Mouse (Mus musculus) midbrain, embryonic 15.5 days (tissue): ENCODE measurements around the gene Kif15. TPM values are rescaled to one million over a fixed set of nuclear protein-coding genes. Genes with fewer than 3 reads are reported as not detected.

ENCODE experiments used
- ATAC-seq: fragments of 200-750 bp; cut with Nextera tagmentation; replicated peaks from 2 replicates; pipeline ENCODE4 v1.8.0; 2017; ENCODE audit warnings: moderate TSS enrichment
- H3K27ac ChIP-seq: fragments of 300-500 bp; sonication (generic); 2 replicates; pipeline ENCODE4 v1.5.1; 2015; ENCODE audit warnings: mild to moderate bottlenecking, inconsistent platforms
- H3K27me3 ChIP-seq: fragments of 300-500 bp; sonication (generic); replicated peaks from 2 replicates; pipeline ENCODE4 v1.6.1; 2015; ENCODE audit warnings: inconsistent platforms
- H3K36me3 ChIP-seq: fragments of 300-500 bp; sonication (generic); replicated peaks from 2 replicates; pipeline ENCODE4 v1.6.1; 2015; ENCODE audit warnings: inconsistent platforms
- H3K4me1 ChIP-seq: fragments of 300-500 bp; sonication (generic); 2 replicates; pipeline ENCODE4 v1.6.1; 2015; ENCODE audit warnings: inconsistent platforms
- H3K4me2 ChIP-seq: fragments of 300-500 bp; sonication (generic); 2 replicates; pipeline ENCODE4 v1.6.1; 2015; ENCODE audit warnings: inconsistent platforms, mild to moderate bottlenecking, moderate library complexity
- H3K4me3 ChIP-seq: fragments of 300-500 bp; sonication (generic); 2 replicates; pipeline ENCODE4 v1.5.1; 2015; ENCODE audit warnings: mild to moderate bottlenecking, inconsistent platforms
- H3K9ac ChIP-seq: fragments of 300-500 bp; sonication (generic); 2 replicates; pipeline ENCODE4 v1.6.1; 2015; ENCODE audit warnings: mild to moderate bottlenecking, inconsistent platforms
- H3K9me3 ChIP-seq: fragments of 300-500 bp; sonication (generic); 2 replicates; pipeline ENCODE4 v1.6.1; 2016; ENCODE audit warnings: inconsistent platforms
- whole genome bisulfite sequencing: fragments of 180-500 bp; shearing (Covaris S2); methylation state at CpG from one replicate; pipeline ENCODE4 v1.1.7; 2015; ENCODE audit warnings: mixed read lengths; 5-methylcytosine and 5-hydroxymethylcytosine counted together
- polyA plus RNA-seq: library from polyadenylated mRNA; unstranded; fragments of >200 nt; fragmentation: Nextera tagmentation; extraction: Ambion mirVana; gene quantifications from 2 replicates; pipeline ENCODE4 v1.2.1, GENCODE M21; 2015

Gene Kif15
- 9.8 and 12.1 TPM in 2 replicates for polyA plus RNA-seq

DNA sequence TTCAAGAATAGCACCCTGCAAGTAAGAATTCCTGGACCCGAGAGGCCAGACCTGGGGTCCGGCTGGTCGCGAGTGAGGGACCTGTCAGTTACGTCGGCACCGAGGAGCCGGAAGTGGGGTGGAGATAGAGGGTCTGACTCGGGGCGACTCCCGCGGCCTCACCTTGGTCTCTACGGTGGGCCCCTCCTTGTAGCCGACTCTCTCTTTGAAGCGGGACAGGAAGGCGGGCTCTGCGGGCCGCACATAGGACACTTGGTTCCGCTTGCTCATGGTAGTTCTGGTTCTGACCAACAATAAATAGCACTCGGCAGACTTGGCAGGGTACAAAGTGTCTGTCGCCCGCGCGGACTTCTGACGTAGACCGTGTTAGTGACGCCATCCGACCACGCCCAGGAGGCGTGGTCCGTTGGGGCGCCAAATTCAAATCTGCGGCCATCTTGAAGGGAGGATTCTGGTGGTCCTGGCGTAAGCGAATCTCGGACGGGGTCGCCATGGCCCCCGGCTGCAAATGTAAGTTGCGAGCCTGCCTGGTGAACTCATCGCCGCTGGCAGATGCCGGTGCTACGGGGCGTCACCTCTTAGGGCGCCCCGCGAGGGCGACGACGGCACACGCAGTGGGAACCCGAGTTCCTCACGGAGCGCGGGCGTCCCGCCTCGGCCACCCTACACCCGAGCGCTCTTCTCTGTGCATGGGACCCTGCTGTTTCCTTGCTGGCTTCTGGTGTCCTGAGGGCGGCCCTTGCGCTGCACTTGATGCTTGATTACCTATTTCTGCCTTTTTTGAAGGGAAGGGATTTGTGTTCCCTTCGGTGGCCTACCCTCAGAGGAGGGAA, at the start of gene Kif15, which contains the start of gene 1110059G10Rik:
Gene Kif15, plus strand, starts transcription at position 404 of the 833 bp plus-strand sequence.
Gene 1110059G10Rik, minus strand, starts transcription at position 358 of the 833 bp plus-strand sequence.
- Histone ChIP-seq H3K9me3 (no peaks in the 10 kb centered on the region), H3K36me3 (peaks cover 11% of the 10 kb centered on the region; the same call in 1 of the 2 replicates), H3K4me1 (peaks cover 13% of the 10 kb centered on the region), H3K4me2 (peak within 1 kb of the TSS; percentile 96), H3K4me3 (peak within 1 kb of the TSS; percentile 77), H3K27me3 (no peaks in the 10 kb centered on the region), H3K9ac (peak within 1 kb of the TSS; percentile 64), H3K27ac (peak within 1 kb of the TSS; percentile 81)
- ATAC-seq, result peak; percentile 98
- under 1% methylated on average over 64 of the region's 64 CpGs for WGBS

DNA sequence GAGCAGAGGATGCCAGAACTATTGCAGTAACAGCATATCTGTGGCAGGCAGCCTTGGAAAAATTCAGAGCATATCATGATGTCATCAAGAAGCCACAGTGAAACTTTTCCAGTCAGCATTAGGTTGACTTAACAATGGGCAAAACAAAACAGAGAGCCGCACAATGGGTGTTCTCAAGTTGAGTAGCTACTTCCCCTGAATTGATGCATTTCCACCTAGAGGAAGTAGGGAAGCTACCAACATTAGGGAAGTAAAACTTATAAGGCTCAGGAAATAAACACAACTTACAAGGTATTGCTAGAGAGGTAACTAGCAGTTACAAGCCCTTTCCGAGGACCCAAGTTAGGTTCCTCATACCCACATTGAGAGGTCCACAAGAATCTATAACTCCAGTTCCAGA, 49.8 kb upstream of the Kif15 start:
- ATAC-seq, result no peak
- WGBS, result 92% methylated on average over 2 of the region's 2 CpGs
- H3K27me3 ChIP-seq, result no peaks in the 10 kb centered on the region

DNA sequence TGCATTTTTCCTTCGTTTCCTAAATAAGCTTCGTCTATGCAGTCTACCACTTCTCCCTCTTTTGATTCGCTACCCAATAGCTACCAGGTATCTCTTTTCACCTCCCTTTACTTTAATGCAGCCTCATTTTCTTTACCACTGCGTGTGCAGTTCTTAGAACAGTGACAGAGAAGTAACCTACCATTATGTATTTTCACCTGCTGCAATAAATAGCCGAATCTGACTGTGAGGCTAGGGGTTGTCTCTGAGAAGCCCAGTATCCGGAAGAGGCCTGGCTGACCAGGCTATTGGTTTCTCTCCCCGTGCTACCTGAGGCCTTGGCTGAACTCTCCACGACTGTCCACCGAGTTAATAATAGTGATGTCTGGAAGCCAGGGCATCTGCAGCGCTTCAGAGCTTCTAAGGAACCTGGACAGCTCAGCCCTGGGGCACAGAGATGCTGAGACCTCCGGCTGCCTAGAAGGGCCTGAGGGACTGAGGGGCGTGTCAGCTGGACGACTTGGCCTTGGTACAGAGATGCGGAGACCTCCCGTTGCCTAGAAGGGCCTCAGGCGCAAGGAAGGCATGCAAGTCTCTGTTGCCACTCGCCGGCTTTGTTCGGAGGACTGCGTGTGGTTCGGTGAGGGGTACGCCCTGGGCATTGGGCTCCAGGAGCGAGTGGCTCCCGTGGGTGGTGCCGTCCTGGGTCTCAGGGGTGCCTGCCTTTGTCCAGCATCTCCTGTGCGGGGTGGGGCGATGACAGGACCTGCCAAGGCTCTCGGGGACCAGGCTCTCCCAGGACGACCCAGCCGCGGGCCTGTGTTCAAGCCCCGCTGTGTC, 47.9 kb upstream of the Kif15 start:
- peak; percentile 99 for ATAC-seq
- peak overlapping the region; percentile 75 for H3K4me2 ChIP-seq
- H3K27me3 ChIP-seq, result no peaks in the 10 kb centered on the region
- H3K4me3 ChIP-seq, result peak overlapping the region; percentile 52
- H3K9ac ChIP-seq, result peak overlapping the region; percentile 67
- peaks cover 20% of the 10 kb centered on the region for H3K4me1 ChIP-seq
- WGBS, result 12% methylated on average over 32 of the region's 32 CpGs
- peaks cover 3% of the 10 kb centered on the region for H3K36me3 ChIP-seq
- H3K9me3 ChIP-seq, result no peaks in the 10 kb centered on the region
- peak overlapping the region; percentile 72 for H3K27ac ChIP-seq

More for the DNA sequence above, 49.8 kb upstream of the Kif15 start:
- Histone ChIP-seq H3K4me1 (peaks cover 20% of the 10 kb centered on the region), H3K27ac (no peak overlapping the region), H3K9ac (no peak overlapping the region), H3K9me3 (no peaks in the 10 kb centered on the region), H3K4me2 (no peak overlapping the region), H3K4me3 (no peak overlapping the region), H3K36me3 (peaks cover 11% of the 10 kb centered on the region)

DNA sequence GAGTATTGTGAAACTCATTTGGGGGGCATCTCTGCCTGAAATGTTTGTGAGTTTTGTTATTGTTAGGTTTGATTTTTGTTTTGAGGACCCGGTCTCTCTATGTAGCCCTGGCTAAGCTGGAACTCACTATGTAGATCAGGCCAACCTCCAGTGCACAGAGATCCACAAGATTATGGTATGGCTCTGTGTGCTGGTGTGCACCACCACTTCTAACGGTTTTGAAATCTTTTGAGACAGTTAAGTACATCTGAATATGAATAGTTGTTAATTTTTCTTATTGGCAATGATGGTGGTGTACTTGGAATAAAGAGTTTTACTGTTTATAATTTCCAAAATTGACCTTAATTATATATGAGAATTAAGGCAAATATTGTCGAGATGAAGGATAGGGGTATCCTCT, 28.4 kb upstream of the Kif15 start:
- Histone ChIP-seq H3K9me3 (no peaks in the 10 kb centered on the region), H3K27ac (peak overlapping the region; percentile 82), H3K27me3 (no peaks in the 10 kb centered on the region), H3K9ac (peak overlapping the region; percentile 82; the same call in 1 of the 2 replicates), H3K4me2 (peak overlapping the region; percentile 62), H3K4me1 (peaks cover 8% of the 10 kb centered on the region), H3K36me3 (peaks cover 23% of the 10 kb centered on the region), H3K4me3 (peak overlapping the region; percentile 65)
- 18% methylated on average over 3 of the region's 3 CpGs for WGBS
- peak; percentile 57; the same call in 1 of the 2 replicates for ATAC-seq

DNA sequence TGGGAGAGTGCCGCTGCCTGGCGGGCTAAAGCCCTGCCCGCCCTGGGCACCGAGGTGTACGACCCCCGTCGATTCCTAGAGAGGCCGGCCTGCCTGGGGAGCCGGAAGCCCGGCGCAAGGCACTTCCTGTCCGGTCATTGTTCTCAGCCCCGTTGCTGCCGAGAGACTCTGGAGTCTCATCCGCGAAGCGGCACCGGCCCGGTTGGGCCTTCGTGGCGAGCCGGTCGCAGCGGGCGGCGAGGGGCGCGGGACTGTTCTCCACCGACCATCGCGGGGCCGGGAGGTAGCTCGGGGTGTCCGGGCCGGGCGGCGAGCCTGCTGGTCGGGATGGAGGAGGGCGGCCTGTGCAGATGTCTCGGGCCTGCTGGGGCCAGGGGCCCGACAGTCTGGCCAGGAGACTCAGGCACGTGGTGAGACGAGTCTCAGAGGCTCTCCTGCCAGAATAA, 27.9 kb upstream of the Kif15 start, which contains the start of gene Zfp105:
Gene Zfp105, plus strand, starts transcription at position 137 of the 446 bp plus-strand sequence.
- Histone ChIP-seq H3K27me3 (no peaks in the 10 kb centered on the region), H3K4me2 (peak within 1 kb of the TSS; percentile 62), H3K36me3 (peaks cover 28% of the 10 kb centered on the region), H3K9ac (peak within 1 kb of the TSS; percentile 82), H3K4me3 (peak within 1 kb of the TSS; percentile 65), H3K4me1 (peaks cover 8% of the 10 kb centered on the region), H3K9me3 (no peaks in the 10 kb centered on the region), H3K27ac (peak within 1 kb of the TSS; percentile 82)
- ATAC-seq, result peak; percentile 99
- under 1% methylated on average over 43 of the region's 43 CpGs for WGBS

DNA sequence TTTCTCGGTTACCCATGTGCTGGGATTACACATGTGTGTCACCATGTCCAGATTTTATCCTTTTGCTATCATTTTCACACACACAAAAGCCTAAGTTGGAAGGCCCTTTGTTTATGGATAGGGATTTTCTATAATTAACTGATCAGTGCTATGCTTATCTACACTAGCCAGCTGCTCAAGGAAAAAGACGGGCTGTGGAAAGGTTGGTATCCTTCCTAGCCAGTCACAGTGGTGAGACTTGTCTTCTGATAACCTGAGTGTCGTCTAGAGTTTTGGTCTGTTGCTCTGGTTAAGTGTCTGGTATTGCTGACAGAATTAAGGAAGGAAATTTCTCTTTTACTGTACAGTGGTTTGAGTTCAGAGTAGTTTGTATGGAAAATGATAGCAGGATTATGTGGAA, 21.9 kb upstream of the Kif15 start:
- Histone ChIP-seq H3K4me1 (peaks cover under 1% of the 10 kb centered on the region), H3K4me3 (no peak overlapping the region), H3K9ac (no peak overlapping the region), H3K27me3 (no peaks in the 10 kb centered on the region), H3K27ac (no peak overlapping the region), H3K4me2 (no peak overlapping the region), H3K36me3 (peaks cover 67% of the 10 kb centered on the region), H3K9me3 (no peaks in the 10 kb centered on the region)
- 94% methylated on average over 3 of the region's 3 CpGs for WGBS
- no peak for ATAC-seq

DNA sequence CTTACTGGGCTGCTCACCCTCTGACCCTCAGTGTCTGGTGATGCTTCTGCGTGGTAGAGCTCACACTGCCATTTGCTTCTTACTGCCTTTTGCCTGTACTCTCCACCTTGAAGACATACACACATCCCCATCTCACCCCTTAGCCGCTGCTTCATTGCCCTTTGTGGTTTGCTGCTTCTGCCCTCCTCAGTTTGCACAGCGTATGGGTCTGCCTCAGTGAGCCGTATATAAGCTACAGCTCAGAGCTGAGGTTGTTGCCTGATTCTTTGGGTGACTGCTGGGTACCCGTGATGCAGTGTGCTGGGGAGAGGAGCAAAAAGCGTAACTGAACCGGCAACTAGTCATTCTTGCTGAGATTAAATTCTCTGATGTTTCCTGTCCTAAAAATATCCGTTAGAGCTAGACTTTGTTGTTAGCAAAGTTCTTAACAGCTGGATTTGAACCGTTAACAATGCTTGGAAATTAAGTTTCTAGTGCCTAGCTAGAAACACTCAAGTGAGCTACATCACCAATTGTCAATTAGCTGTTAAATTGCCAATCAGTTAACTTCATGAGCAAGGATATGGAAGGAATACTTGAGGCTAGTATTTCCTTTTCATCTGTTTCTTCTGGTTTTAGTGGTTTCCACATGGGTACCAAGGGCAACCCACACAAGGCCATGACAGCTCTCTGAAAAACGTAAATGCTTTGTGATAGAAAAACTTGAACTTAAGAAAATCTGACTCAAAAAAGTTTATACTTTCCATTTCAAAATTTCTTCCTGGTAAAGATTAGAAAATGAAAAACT, 47.8 kb downstream of the Kif15 start:
- Histone ChIP-seq H3K27ac (no peak overlapping the region), H3K9me3 (no peaks in the 10 kb centered on the region), H3K36me3 (no peaks in the 10 kb centered on the region), H3K4me3 (no peak overlapping the region), H3K4me1 (no peaks in the 10 kb centered on the region), H3K27me3 (no peaks in the 10 kb centered on the region), H3K4me2 (no peak overlapping the region), H3K9ac (no peak overlapping the region)
- WGBS, result 95% methylated on average over 10 of the region's 10 CpGs
- ATAC-seq, result no peak

DNA sequence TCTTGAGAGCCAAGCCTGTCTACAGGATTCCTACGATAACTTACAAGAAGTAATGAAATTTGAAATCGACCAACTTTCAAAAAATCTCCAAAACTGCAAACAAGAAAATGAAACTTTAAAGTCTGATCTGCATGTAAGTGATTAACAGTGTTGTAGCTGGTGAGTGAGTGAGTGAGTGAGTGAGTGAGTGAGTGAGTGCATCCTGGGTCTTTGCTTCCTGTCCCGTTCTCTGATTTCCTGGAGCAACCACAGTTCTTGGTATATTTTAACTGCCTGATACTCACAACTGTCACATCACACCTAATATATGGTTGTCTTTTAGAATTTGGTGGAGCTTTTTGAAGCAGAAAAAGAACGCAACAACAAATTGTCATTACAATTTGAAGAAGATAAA, 48.3 kb downstream of the Kif15 start:
- Histone ChIP-seq H3K27ac (no peak overlapping the region), H3K27me3 (no peaks in the 10 kb centered on the region), H3K36me3 (no peaks in the 10 kb centered on the region), H3K9ac (no peak overlapping the region), H3K4me2 (no peak overlapping the region), H3K9me3 (no peaks in the 10 kb centered on the region), H3K4me3 (no peak overlapping the region), H3K4me1 (no peaks in the 10 kb centered on the region)
- 97% methylated on average over 4 of the region's 4 CpGs for WGBS
- no peak for ATAC-seq

DNA sequence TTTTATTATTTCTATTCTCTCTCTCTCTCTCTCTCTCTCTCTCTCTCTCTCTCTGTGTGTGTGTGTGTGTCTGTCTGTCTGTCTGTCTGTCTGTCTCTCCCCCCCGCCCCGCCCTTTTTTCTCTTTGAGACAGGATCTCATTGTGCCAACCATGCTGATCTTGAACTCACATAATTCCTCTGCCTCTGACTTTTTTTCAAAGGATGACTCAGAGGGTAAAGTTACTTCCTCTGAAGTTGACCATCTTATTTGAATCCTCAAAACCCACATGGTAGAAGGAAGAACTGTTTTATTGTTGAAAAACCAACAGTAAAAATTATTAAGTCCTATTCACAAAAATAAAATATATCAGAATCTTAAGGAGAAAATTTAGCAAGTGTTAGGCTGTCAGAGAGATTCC, 53.9 kb downstream of the Kif15 start:
- Histone ChIP-seq H3K4me1 (no peaks in the 10 kb centered on the region), H3K9ac (no peak overlapping the region), H3K4me3 (no peak overlapping the region), H3K27me3 (no peaks in the 10 kb centered on the region), H3K4me2 (no peak overlapping the region), H3K36me3 (no peaks in the 10 kb centered on the region), H3K9me3 (no peaks in the 10 kb centered on the region), H3K27ac (no peak overlapping the region)
- no peak for ATAC-seq
- 96% methylated on average over 2 of the region's 2 CpGs for WGBS

DNA sequence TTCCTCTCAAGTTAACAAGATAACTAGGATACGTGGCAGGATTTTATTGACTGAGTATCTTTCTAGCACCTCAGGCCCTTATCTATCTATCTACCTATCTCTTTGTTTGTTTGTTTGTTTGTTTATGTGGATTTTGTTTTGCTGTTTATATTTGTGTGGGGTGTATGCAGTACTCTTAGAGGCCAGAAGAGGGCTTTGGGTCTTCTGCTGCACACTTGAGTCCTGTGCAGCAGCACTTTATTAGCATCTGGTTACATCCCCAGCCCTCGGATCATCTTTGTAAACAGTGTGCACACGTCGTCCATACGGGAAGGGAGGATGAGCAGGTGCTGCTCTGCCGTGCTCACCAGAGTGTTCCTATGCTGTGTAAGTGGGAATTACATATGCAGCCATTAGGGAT, 55.2 kb downstream of the Kif15 start:
- Histone ChIP-seq H3K4me1 (no peaks in the 10 kb centered on the region), H3K27ac (no peak overlapping the region), H3K36me3 (no peaks in the 10 kb centered on the region), H3K9ac (no peak overlapping the region), H3K27me3 (no peaks in the 10 kb centered on the region), H3K4me2 (no peak overlapping the region), H3K9me3 (no peaks in the 10 kb centered on the region), H3K4me3 (no peak overlapping the region)
- WGBS, result 78% methylated on average over 6 of the region's 6 CpGs
- ATAC-seq, result no peak

DNA sequence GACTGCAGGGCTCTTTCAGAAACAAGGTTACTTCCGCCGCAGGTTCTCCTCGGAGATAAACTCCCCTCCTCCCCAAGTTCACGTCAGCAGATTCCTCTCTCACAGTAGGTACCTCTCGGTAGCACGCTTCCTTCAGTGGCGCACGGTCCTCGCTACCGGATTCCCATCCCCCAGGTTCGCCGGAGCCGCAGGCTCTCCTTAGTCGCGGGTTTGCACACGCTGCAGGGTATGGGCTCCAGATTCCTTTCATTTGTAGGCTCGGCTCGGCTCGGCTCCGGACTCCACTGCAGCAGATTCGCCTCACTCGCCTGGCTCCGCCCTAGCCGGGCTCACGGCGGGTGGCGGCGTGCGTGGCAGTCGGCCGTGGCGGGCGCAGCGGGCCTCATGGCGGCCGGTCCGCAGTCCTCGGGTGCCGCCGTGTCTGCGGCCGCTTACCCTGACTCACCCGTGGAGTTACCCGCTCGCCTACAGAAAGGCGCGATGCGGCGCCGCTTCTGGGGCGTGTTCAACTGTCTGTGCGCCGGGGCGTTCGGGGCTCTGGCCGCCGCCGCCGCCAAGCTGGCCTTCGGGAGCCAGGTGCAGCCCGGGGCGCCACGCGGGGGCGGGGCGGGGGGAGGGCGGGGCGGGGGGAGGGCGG, 70.3 kb downstream of the Kif15 start, which contains the start of gene Tmem42:
Gene Tmem42, plus strand, starts transcription at position 332 of the 637 bp plus-strand sequence.
- no peaks in the 10 kb centered on the region; the same call in 1 of the 2 replicates for H3K36me3 ChIP-seq
- under 1% methylated on average over 59 of the region's 69 CpGs for WGBS
- peak within 1 kb of the TSS; percentile 69 for H3K4me3 ChIP-seq
- peak within 1 kb of the TSS; percentile 92 for H3K27ac ChIP-seq
- peak within 1 kb of the TSS; percentile 68 for H3K4me2 ChIP-seq
- no peaks in the 10 kb centered on the region for H3K27me3 ChIP-seq
- H3K4me1 ChIP-seq, result peaks cover 23% of the 10 kb centered on the region
- peak; percentile 96 for ATAC-seq
- H3K9me3 ChIP-seq, result no peaks in the 10 kb centered on the region
- peak within 1 kb of the TSS; percentile 78 for H3K9ac ChIP-seq
